ENCODE assay signal across 8 mouse cellular contexts in genomic region chr2:13574066-13574800, GRCm38 (mm10). TPM values are rescaled to one million over a fixed set of nuclear protein-coding genes. Genes with fewer than 3 reads are reported as not detected.
DNase-seq lines count a peak whose midpoint lies in the region; ATAC-seq lines count a peak whose summit lies in the region.

No protein-coding gene starts in this region.

- H3K36me3 ChIP-seq in forebrain, embryonic 12.5 days (replicated peaks), result peaks cover 23% of the 10 kb centered on the region

- H3K27ac ChIP-seq in brown adipose tissue, adult 24 weeks (replicated peaks; ENCODE audit: low read depth, low read length), result peak overlapping the region; percentile 95
- peak overlapping the region; percentile 98 for H3K27ac ChIP-seq in forebrain, embryonic 12.5 days

- H3K9me3 ChIP-seq in forebrain, embryonic 12.5 days, result no peaks in the 10 kb centered on the region

- H3K4me2 ChIP-seq in forebrain, embryonic 12.5 days, result peak overlapping the region; percentile 70

- H3K9ac ChIP-seq in forebrain, embryonic 12.5 days, result peak overlapping the region; percentile 96

- ATAC-seq in forebrain, embryonic 12.5 days (ENCODE audit: low FRiP score), result peak; percentile 90
- ATAC-seq in megakaryocyte, adult 5-6 weeks (ENCODE audit: poor library complexity, severe bottlenecking), result peak; percentile 58

- intact Hi-C loops in heart, postnatal 36 days (cut with DNase I), result loop anchor here (2.0 kb wide), 1 partner anchor 157 kb away; no protein-coding TSS in a partner anchor

- peak overlapping the region; percentile 73 for H3K4me3 ChIP-seq in brown adipose tissue, adult 24 weeks (ENCODE audit: insufficient read depth, low read depth, low read length)
- H3K4me3 ChIP-seq in forebrain, embryonic 12.5 days (replicated peaks), result peak overlapping the region; percentile 88

- H3K27me3 ChIP-seq in forebrain, embryonic 12.5 days, result no peaks in the 10 kb centered on the region

- peaks cover 14% of the 10 kb centered on the region for H3K4me1 ChIP-seq in brown adipose tissue, adult 24 weeks (ENCODE audit: control insufficient read depth, insufficient read depth, insufficient read length, low read length)
- H3K4me1 ChIP-seq in forebrain, embryonic 12.5 days, result peaks cover 47% of the 10 kb centered on the region

- WGBS in forebrain, embryonic 12.5 days, result 1% methylated on average over 46 of the region's 46 CpGs

- DNase-seq in Muller cell, postnatal 12 days (ENCODE audit: inconsistent ontology term), result peak; percentile 100
- DNase-seq in heart, postnatal 36 days, result peak; percentile 88 to 93
- DNase-seq in layer of hippocampus, postnatal 14 days (ENCODE audit: low spot score in 2 of 2), result peak; percentile 55 to 58
- DNase-seq in right cerebral cortex, postnatal 10 days (ENCODE audit: low spot score in 2 of 2), result peak; percentile 63 to 69
- peak; percentile 65 to 81 for DNase-seq in urinary bladder, postnatal 36 days (ENCODE audit: low spot score in 2 of 2)

RNA-seq across cellular contexts. Expression of gene Vim, which starts 0.5 kb away (rescaled TPM):
- 877 and 955 TPM in 2 replicates for polyA plus RNA-seq in brown adipose tissue, adult 24 weeks (2012; ENCODE audit: insufficient read depth, insufficient read length, missing spikeins)
- 1,088 and 1,103 TPM in 2 replicates for polyA plus RNA-seq in forebrain, embryonic 12.5 days (2016; fragmentation: Nextera tagmentation; extraction: Ambion mirVana)
- 100 to 1,000 TPM; 352 to 374 TPM for total RNA-seq in heart, postnatal 36 days (2021)
- total RNA-seq in layer of hippocampus, postnatal 14 days (2021), result 100 to 1,000 TPM in 1 of 2 experiments, 10 to 100 TPM in 1; 81.1 to 121 TPM
- total RNA-seq in megakaryocyte, adult 5-6 weeks (2015), result 3,013 and 3,476 TPM in 2 replicates
- total RNA-seq in megakaryocyte, adult 5-6 weeks (2017), result 2,898 and 3,189 TPM in 2 replicates

RNA-seq across cellular contexts. Expression of gene Trdmt1, which starts 29.8 kb away (rescaled TPM):
- 2.3 and 9.9 TPM in 2 replicates for polyA plus RNA-seq in brown adipose tissue, adult 24 weeks (2012; ENCODE audit: insufficient read depth, insufficient read length, missing spikeins)
- polyA plus RNA-seq in forebrain, embryonic 12.5 days (2016; fragmentation: Nextera tagmentation; extraction: Ambion mirVana), result 6.6 and 7.8 TPM in 2 replicates
- 1 to 10 TPM; 6.5 to 8.0 TPM for total RNA-seq in heart, postnatal 36 days (2021)
- total RNA-seq in layer of hippocampus, postnatal 14 days (2021), result 1 to 10 TPM; 4.4 to 5.9 TPM
- total RNA-seq in megakaryocyte, adult 5-6 weeks (2015), result 11.9 and 15.6 TPM in 2 replicates
- total RNA-seq in megakaryocyte, adult 5-6 weeks (2017), result 16.5 and 21.9 TPM in 2 replicates

Comparison
In these comparisons a context has a peak if more than half of its experiments do, and no peak if none do; other contexts are left out.
1. Peak in every context shown above with its lines: DNase-seq, ATAC-seq, H3K4me3 ChIP-seq and H3K27ac ChIP-seq.
2. RNA of gene Vim, which starts 0.5 kb away (total RNA-seq): 2,898 to 3,476 TPM in megakaryocyte, adult 5-6 weeks; 352 to 374 TPM in heart, postnatal 36 days and 81.1 to 121 TPM in layer of hippocampus, postnatal 14 days; every median in the first group is over 4 times any median in the second.